Mouse (Mus musculus): Measurements from ENCODE around the gene Htr1f. TPM values are rescaled to one million over a fixed set of nuclear protein-coding genes. Genes with fewer than 3 reads are reported as not detected.

The Htr1f gene
- polyA plus RNA-seq, 1 experiment from 2014 or later: not detected

DNA sequence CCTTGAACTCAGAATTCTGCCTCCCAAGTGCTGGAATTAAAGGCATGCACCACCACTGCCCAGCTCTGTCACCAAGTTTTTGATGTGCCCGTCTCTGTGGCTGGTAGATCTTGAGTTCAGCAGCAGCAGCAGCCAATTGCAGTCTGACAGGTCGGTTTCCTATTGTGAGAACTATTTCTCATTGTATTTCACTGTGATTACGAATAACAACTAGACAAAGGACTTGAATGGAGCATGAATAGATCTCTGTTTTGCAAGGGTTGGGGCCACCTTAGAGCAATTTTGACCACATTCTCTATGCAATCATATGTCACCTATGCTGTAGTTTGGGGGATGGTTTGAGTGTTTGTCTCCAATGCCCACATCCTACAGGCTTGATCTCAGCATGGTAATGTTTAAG is 224.7 kb downstream of the Htr1f start:
- no peak overlapping the region for H3K9ac ChIP-seq
- no peaks in the 10 kb centered on the region for H3K27me3 ChIP-seq (replicated peaks)
- H3K36me3 ChIP-seq: no peaks in the 10 kb centered on the region
- peaks cover 6% of the 10 kb centered on the region; the same call in 1 of the 2 replicates for H3K4me1 ChIP-seq (replicated peaks)
- no peaks in the 10 kb centered on the region for H3K9me3 ChIP-seq
- WGBS: 81% methylated on average over 3 of the region's 3 CpGs
- no peak overlapping the region for H3K27ac ChIP-seq
- no peak for ATAC-seq
- no peak overlapping the region for H3K4me2 ChIP-seq (replicated peaks)
- H3K4me3 ChIP-seq (replicated peaks): no peak overlapping the region

- Histone ChIP-seq H3K27me3 (replicated peaks) (no peaks in the 10 kb centered on the region), H3K9me3 (no peaks in the 10 kb centered on the region), H3K4me1 (replicated peaks) (peaks cover 6% of the 10 kb centered on the region; the same call in 1 of the 2 replicates), H3K9ac (no peak overlapping the region), H3K27ac (no peak overlapping the region), H3K36me3 (no peaks in the 10 kb centered on the region), H3K4me2 (replicated peaks) (no peak overlapping the region), H3K4me3 (replicated peaks) (no peak overlapping the region)
- peak; percentile 82 for ATAC-seq
- WGBS: 33% methylated on average over 5 of the region's 5 CpGs
Measured at GRCm38 (mm10) chr16:64879735-64880134, 225.9 kb downstream of the Htr1f start.

DNA sequence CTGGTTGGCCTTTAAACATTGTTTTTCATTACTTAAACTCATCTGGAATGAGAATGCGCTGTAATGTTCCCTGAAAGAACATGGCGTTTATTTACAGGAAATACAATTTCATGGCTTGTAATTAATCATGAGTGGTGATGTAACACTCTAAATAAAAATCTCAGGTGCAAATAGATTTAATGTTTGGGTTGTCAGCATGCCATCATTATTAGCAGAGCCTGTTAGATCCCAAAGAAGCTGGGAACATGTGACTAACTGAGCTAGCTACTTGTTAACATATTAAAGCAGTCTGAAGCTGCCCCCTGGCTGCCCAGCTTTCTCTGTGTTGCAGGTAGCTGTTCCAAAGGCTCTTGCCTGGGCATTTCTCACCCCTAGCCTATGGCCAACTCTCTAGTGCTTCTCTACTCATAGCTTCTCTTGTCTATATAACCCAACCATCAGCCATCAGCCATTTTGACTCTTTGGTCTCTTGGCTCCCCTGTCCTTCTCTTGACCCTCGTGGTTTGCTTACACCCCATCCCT is 227.0 kb downstream of the Htr1f start:
- H3K27ac ChIP-seq: no peak overlapping the region
- no peak overlapping the region for H3K9ac ChIP-seq
- H3K9me3 ChIP-seq: no peaks in the 10 kb centered on the region
- H3K4me2 ChIP-seq (replicated peaks): no peak overlapping the region
- H3K27me3 ChIP-seq (replicated peaks): no peaks in the 10 kb centered on the region
- ATAC-seq: no peak
- no peaks in the 10 kb centered on the region for H3K36me3 ChIP-seq
- H3K4me1 ChIP-seq (replicated peaks): no peaks in the 10 kb centered on the region
- no peak overlapping the region for H3K4me3 ChIP-seq (replicated peaks)
- WGBS: 85% methylated on average over 3 of the region's 3 CpGs

DNA sequence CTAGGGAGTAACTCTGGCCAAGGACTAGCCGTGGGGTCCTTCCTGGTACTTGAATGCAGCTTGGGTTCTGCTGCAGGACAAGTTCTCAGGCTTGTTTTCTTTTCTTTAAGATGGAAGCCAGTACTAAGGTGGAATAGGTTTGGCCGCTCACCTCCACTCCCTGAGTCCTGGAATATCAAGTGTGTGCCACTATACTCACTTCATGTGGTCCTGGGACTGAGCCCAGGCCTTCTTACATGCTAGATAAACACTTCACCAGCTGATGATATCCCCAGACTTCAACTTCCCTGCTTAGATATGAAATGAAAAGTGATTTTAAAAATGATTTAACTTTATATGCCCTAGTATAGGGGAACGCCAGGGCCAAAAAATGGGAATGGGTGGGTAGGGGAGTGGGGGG is 228.3 kb downstream of the Htr1f start:
- H3K4me1 ChIP-seq (replicated peaks): no peaks in the 10 kb centered on the region
- no peak overlapping the region for H3K9ac ChIP-seq
- no peaks in the 10 kb centered on the region for H3K27me3 ChIP-seq (replicated peaks)
- ATAC-seq: no peak
- H3K36me3 ChIP-seq: no peaks in the 10 kb centered on the region
- 83% methylated on average over 3 of the region's 3 CpGs for WGBS
- no peak overlapping the region for H3K4me2 ChIP-seq (replicated peaks)
- H3K9me3 ChIP-seq: no peaks in the 10 kb centered on the region
- H3K4me3 ChIP-seq (replicated peaks): no peak overlapping the region
- H3K27ac ChIP-seq: no peak overlapping the region

DNA sequence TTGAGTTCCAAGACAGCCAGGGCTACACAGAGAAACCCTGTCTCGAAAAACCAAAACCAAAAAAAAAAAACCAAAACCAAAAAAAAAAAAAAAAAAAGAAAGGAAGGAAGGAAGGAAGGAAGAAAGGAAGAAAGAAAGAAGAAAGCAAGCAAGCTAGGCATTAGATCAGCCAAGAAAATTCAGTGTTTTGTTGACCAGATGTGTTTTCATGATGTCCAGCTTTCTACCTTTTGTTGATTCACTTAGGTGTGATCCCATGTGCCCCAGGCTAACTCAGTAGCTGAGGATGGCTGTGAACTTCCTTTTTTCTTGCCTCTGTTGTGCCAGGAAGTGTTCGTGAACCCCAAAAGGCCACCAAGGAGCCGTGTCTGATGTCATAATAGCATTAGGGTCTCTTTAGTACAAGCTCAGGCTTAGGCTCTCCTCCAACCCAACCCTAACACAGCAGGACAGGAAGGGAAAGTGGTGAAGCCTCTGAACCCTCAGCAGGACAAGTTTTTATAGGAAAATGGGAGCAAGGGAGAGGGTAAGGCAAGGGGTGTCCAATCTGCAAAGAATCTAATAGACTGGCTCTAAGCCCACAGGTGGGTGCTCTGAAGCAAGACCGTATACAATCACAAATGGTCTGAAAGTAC is 228.9 kb downstream of the Htr1f start:
- no peak overlapping the region for H3K4me2 ChIP-seq (replicated peaks)
- H3K9ac ChIP-seq: no peak overlapping the region
- no peak for ATAC-seq
- WGBS: 77% methylated on average over 4 of the region's 4 CpGs
- H3K36me3 ChIP-seq: no peaks in the 10 kb centered on the region
- H3K4me3 ChIP-seq (replicated peaks): no peak overlapping the region
- no peaks in the 10 kb centered on the region for H3K9me3 ChIP-seq
- H3K27ac ChIP-seq: no peak overlapping the region
- H3K27me3 ChIP-seq (replicated peaks): no peaks in the 10 kb centered on the region
- no peaks in the 10 kb centered on the region for H3K4me1 ChIP-seq (replicated peaks)

DNA sequence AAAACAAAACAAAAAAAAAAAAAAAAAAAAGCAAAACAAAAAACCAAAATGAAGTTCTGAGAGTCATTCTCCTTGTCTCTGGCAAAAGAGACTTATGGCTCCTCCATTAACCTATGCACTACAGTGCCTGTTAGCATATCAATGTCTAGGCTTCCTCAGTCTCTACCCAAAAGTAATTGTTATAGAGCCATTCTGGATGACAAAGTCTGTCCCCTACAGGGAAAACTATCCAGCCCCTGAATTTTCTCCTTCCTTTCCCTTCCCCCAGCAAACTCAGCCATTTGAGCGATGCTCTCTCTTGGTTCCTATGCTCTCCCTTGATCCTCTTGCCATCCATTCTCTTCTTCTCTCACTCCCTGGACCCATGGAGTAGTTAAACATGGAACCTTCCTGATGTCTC is 229.8 kb downstream of the Htr1f start:
- no peak overlapping the region for H3K27ac ChIP-seq
- no peak overlapping the region for H3K4me2 ChIP-seq (replicated peaks)
- H3K4me3 ChIP-seq (replicated peaks): no peak overlapping the region
- ATAC-seq: no peak
- H3K9me3 ChIP-seq: no peaks in the 10 kb centered on the region
- no peaks in the 10 kb centered on the region for H3K36me3 ChIP-seq
- H3K27me3 ChIP-seq (replicated peaks): no peaks in the 10 kb centered on the region
- H3K4me1 ChIP-seq (replicated peaks): no peaks in the 10 kb centered on the region
- WGBS: 90% methylated on average over 1 of the region's 1 CpGs
- H3K9ac ChIP-seq: no peak overlapping the region

GRCm38 (mm10) chr16:64875384-64875783 is 230.3 kb downstream of the Htr1f start:
- H3K4me2 ChIP-seq (replicated peaks): no peak overlapping the region
- no peak overlapping the region for H3K9ac ChIP-seq
- no peaks in the 10 kb centered on the region for H3K27me3 ChIP-seq (replicated peaks)
- 93% methylated on average over 10 of the region's 10 CpGs for WGBS
- H3K4me3 ChIP-seq (replicated peaks): no peak overlapping the region
- ATAC-seq: no peak
- H3K36me3 ChIP-seq: no peaks in the 10 kb centered on the region
- no peaks in the 10 kb centered on the region for H3K9me3 ChIP-seq
- H3K27ac ChIP-seq: no peak overlapping the region
- no peaks in the 10 kb centered on the region for H3K4me1 ChIP-seq (replicated peaks)
